In genomic region chr6:103213160-103213559, GRCm38 (mm10) we compare ENCODE assay signal across 9 mouse cellular contexts.
A peak's percentile ranks its signal among the peaks of the same experiment; 100 is the strongest.
DNase-seq lines count a peak whose midpoint lies in the region; ATAC-seq and TF ChIP-seq lines count a peak whose summit lies in the region.
"Had no signal": no experiment of that assay in that cellular context is flagged by ENCODE, and none has a peak within 500 bp of the region (broad histone marks: within the 10 kb centered on the region; RNA-seq: fewer than 3 reads in every experiment).

No protein-coding gene starts in this region.

- H3K4me1 ChIP-seq in liver, adult 2 months (ENCODE audit: control insufficient read depth, insufficient read depth, low read length) = no peaks in the 10 kb centered on the region
- no peaks in the 10 kb centered on the region for H3K4me1 ChIP-seq in liver, embryonic 12.5 days
- H3K4me1 ChIP-seq in hindbrain, postnatal 0 days (ENCODE audit: insufficient read depth, low read length) = no peaks in the 10 kb centered on the region
- H3K4me1 ChIP-seq: stomach, embryonic 15.5 days had no signal

- 70% methylated on average over 6 of the region's 6 CpGs for WGBS in liver, adult 2 months
- 53% methylated on average over 6 of the region's 6 CpGs for WGBS in liver, embryonic 12.5 days (ENCODE audit: insufficient replicate concordance)
- 28% methylated on average over 6 of the region's 6 CpGs for WGBS in hindbrain, postnatal 0 days

- no peak overlapping the region for H3K9ac ChIP-seq in liver, adult 2 months (ENCODE audit: low read depth, low read length)
- H3K9ac ChIP-seq in liver, embryonic 12.5 days = no peak overlapping the region
- no peak overlapping the region for H3K9ac ChIP-seq in hindbrain, postnatal 0 days (replicated peaks; ENCODE audit: low read length)
- H3K9ac ChIP-seq: stomach, embryonic 15.5 days had no signal

- no peak overlapping the region for H3K27ac ChIP-seq in liver, adult 2 months (replicated peaks; ENCODE audit: insufficient read depth, low read depth, low read length)
- no peak overlapping the region for H3K27ac ChIP-seq in liver, embryonic 12.5 days
- no peak overlapping the region for H3K27ac ChIP-seq in hindbrain, postnatal 0 days
- H3K27ac ChIP-seq: stomach, embryonic 15.5 days had no signal

- no peaks in the 10 kb centered on the region for H3K36me3 ChIP-seq in liver, adult 2 months (ENCODE audit: control insufficient read depth, insufficient read depth, low read length)
- no peaks in the 10 kb centered on the region for H3K36me3 ChIP-seq in liver, embryonic 12.5 days
- H3K36me3 ChIP-seq in hindbrain, postnatal 0 days (ENCODE audit: insufficient read depth, low read length) = no peaks in the 10 kb centered on the region
- H3K36me3 ChIP-seq: G1E; stomach, embryonic 15.5 days had no signal

- no peak overlapping the region for H3K4me3 ChIP-seq in liver, adult 2 months (ENCODE audit: insufficient read depth, low read depth, low read length)
- H3K4me3 ChIP-seq in liver, embryonic 12.5 days = no peak overlapping the region
- no peak overlapping the region for H3K4me3 ChIP-seq in hindbrain, postnatal 0 days (ENCODE audit: low read length)
- H3K4me3 ChIP-seq: stomach, embryonic 15.5 days had no signal

- TF ChIP-seq CTCF in liver, adult 2 months (IDR thresholded peaks at IDR 0.05; ENCODE audit: low read depth, low read length) = no peak
- TF ChIP-seq CTCF in hindbrain, postnatal 0 days (IDR thresholded peaks at IDR 0.05; ENCODE audit: low read depth) = no peak

- no peaks in the 10 kb centered on the region; the same call in 1 of the 2 replicates for H3K9me3 ChIP-seq in liver, embryonic 12.5 days (replicated peaks)
- no peaks in the 10 kb centered on the region for H3K9me3 ChIP-seq in hindbrain, postnatal 0 days (ENCODE audit: low read length)
- H3K9me3 ChIP-seq: stomach, embryonic 15.5 days had no signal

- no peaks in the 10 kb centered on the region for H3K79me2 ChIP-seq in liver, adult 2 months (ENCODE audit: control insufficient read depth, insufficient read depth, low read length)

- TF ChIP-seq POLR2A in liver, adult 2 months (IDR thresholded peaks at IDR 0.05; ENCODE audit: extremely low read depth, insufficient read depth, low read length) = no peak

- H3K27me3 ChIP-seq in liver, adult 2 months (ENCODE audit: control insufficient read depth, insufficient read depth, low read length) = no peaks in the 10 kb centered on the region
- H3K27me3 ChIP-seq in liver, embryonic 12.5 days (replicated peaks) = no peaks in the 10 kb centered on the region
- H3K27me3 ChIP-seq in hindbrain, postnatal 0 days (ENCODE audit: insufficient read depth, low read length) = no peaks in the 10 kb centered on the region
- H3K27me3 ChIP-seq: stomach, embryonic 15.5 days had no signal

- no peak for ATAC-seq in liver, embryonic 12.5 days
- no peak for ATAC-seq in hindbrain, postnatal 0 days

- DNase-seq in liver, adult 2 months (ENCODE audit: extremely low read depth, low read depth, low spot score) = peak; percentile 14
- DNase-seq in heart, adult 18-20 months = peak; percentile 3 to 6
- peak; percentile 39 for DNase-seq in hindbrain, postnatal 0 days (ENCODE audit: low spot score)
- peak; percentile 5 for DNase-seq in skeletal muscle tissue, adult 2 months (ENCODE audit: low read depth, low spot score)
- DNase-seq in layer of hippocampus, adult 8-10 months (ENCODE audit: low spot score in 2 of 2) = no peak
- no peak for DNase-seq in layer of hippocampus, adult 9-10 months (ENCODE audit: low spot score)

- H3K4me2 ChIP-seq in liver, embryonic 12.5 days = no peak overlapping the region
- no peak overlapping the region for H3K4me2 ChIP-seq in hindbrain, postnatal 0 days (ENCODE audit: low read depth, low read length)
- H3K4me2 ChIP-seq: stomach, embryonic 15.5 days had no signal

Comparison
In these comparisons a context has a peak if more than half of its experiments do, and no peak if none do; other contexts are left out.
1. DNase-seq: peak in liver, adult 2 months (single experiment), heart, adult 18-20 months (2 of 2), hindbrain, postnatal 0 days (single experiment) and skeletal muscle tissue, adult 2 months (single experiment); none in layer of hippocampus, adult 8-10 months (0 of 2) and layer of hippocampus, adult 9-10 months (single experiment).